Mouse (Mus musculus) forebrain, embryonic 11.5 days (tissue): ENCODE measurements around the gene AI837181. TPM values are rescaled to one million over a fixed set of nuclear protein-coding genes. Genes with fewer than 3 reads are reported as not detected.

Experiments
- ATAC-seq: fragments of 200-750 bp; cut with Nextera tagmentation; replicated peaks from 2 replicates; pipeline ENCODE4 v1.8.0; 2017; ENCODE audit warnings: moderate TSS enrichment; ENCODE audit not compliant: low FRiP score
- DNase-seq: peaks from one replicate; pipeline ENCODE4 v3.0.0-alpha.2; 2017; ENCODE audit warnings: low spot score
- H3K27ac ChIP-seq: fragments of 300-500 bp; sonication (generic); 2 replicates; pipeline ENCODE4 v1.5.1; 2014; ENCODE audit warnings: low read depth, low read length
- H3K27me3 ChIP-seq: fragments of 300-500 bp; sonication (generic); 2 replicates; pipeline ENCODE4 v1.6.1; 2014; ENCODE audit warnings: mild to moderate bottlenecking, low read length, mixed read lengths; ENCODE audit not compliant: control insufficient read depth, insufficient read depth
- H3K36me3 ChIP-seq: fragments of 300-500 bp; sonication (generic); 2 replicates; pipeline ENCODE4 v1.6.1; 2014; ENCODE audit warnings: mild to moderate bottlenecking, low read length, moderate library complexity, mixed read lengths; ENCODE audit not compliant: control insufficient read depth, insufficient read depth
- H3K4me1 ChIP-seq: fragments of 300-500 bp; sonication (generic); replicated peaks from 2 replicates; pipeline ENCODE4 v1.6.1; 2014; ENCODE audit warnings: low read length, mixed read lengths; ENCODE audit not compliant: control insufficient read depth, insufficient read depth
- H3K4me2 ChIP-seq: fragments of 300-500 bp; sonication (generic); 2 replicates; pipeline ENCODE4 v1.6.1; 2014; ENCODE audit warnings: low read depth, mild to moderate bottlenecking, low read length, moderate library complexity, mixed read lengths; ENCODE audit not compliant: severe bottlenecking
- H3K4me3 ChIP-seq: fragments of 300-500 bp; sonication (generic); 2 replicates; pipeline ENCODE4 v1.5.1; 2014; ENCODE audit warnings: low read depth, low read length
- H3K9ac ChIP-seq: fragments of 300-500 bp; sonication (generic); 2 replicates; pipeline ENCODE4 v1.6.1; 2014; ENCODE audit warnings: low read length
- H3K9me3 ChIP-seq: fragments of 300-500 bp; sonication (generic); 2 replicates; pipeline ENCODE4 v1.6.1; 2016; ENCODE audit warnings: low read length, mixed read lengths; ENCODE audit not compliant: control insufficient read depth
- WGBS: fragments of 180-500 bp; shearing (Covaris S2); extraction: QIAGEN DNeasy Blood & Tissue Kit; methylation state at CpG from one replicate; pipeline ENCODE4 v1.1.7; 2014; 5-methylcytosine and 5-hydroxymethylcytosine counted together
- polyA plus RNA-seq: library from polyadenylated mRNA; unstranded; fragments of >200 nt; fragmentation: Nextera tagmentation; extraction: Ambion mirVana; gene quantifications from 2 replicates; pipeline ENCODE4 v1.2.1, GENCODE M21; 2014

The AI837181 gene
- polyA plus RNA-seq, 1 experiment from 2014 or later = 34.6 TPM

GRCm38 (mm10) chr19:5408057-5409001 lies 16.6 kb upstream of the AI837181 start:
- H3K9ac ChIP-seq = no peak overlapping the region; the same call in 1 of the 2 replicates
- no peak for ATAC-seq
- DNase-seq = no peak

GRCm38 (mm10) chr19:5409068-5409467 lies 15.9 kb upstream of the AI837181 start:
- WGBS = 81% methylated on average over 5 of the region's 5 CpGs
- peaks cover 3% of the 10 kb centered on the region; the same call in 1 of the 2 replicates for H3K4me1 ChIP-seq
- H3K4me3 ChIP-seq = no peak overlapping the region
- no peak for ATAC-seq
- no peak overlapping the region for H3K27ac ChIP-seq
- no peaks in the 10 kb centered on the region for H3K9me3 ChIP-seq
- DNase-seq = no peak
- H3K4me2 ChIP-seq = no peak overlapping the region
- no peaks in the 10 kb centered on the region for H3K27me3 ChIP-seq
- no peaks in the 10 kb centered on the region for H3K36me3 ChIP-seq
- H3K9ac ChIP-seq = no peak overlapping the region

More at GRCm38 (mm10) chr19:5408057-5409001, 16.6 kb upstream of the AI837181 start:
- Histone ChIP-seq H3K36me3 (no peaks in the 10 kb centered on the region), H3K4me3 (0 out of 2 replicates have a peak overlapping the region, but pooled peaks have one; percentile 53), H3K27me3 (no peaks in the 10 kb centered on the region), H3K4me1 (peaks cover 3% of the 10 kb centered on the region; the same call in 1 of the 2 replicates), H3K27ac (no peak overlapping the region), H3K4me2 (no peak overlapping the region), H3K9me3 (no peaks in the 10 kb centered on the region)
- WGBS = 93% methylated on average over 13 of the region's 13 CpGs

- no peak overlapping the region for H3K9ac ChIP-seq
- H3K4me3 ChIP-seq = no peak overlapping the region
- peaks cover 3% of the 10 kb centered on the region; the same call in 1 of the 2 replicates for H3K4me1 ChIP-seq
- H3K27ac ChIP-seq = no peak overlapping the region
- DNase-seq = no peak
- H3K27me3 ChIP-seq = no peaks in the 10 kb centered on the region
- no peaks in the 10 kb centered on the region for H3K9me3 ChIP-seq
- 91% methylated on average over 5 of the region's 5 CpGs for WGBS
- H3K4me2 ChIP-seq = no peak overlapping the region
- no peaks in the 10 kb centered on the region for H3K36me3 ChIP-seq
- ATAC-seq = no peak
These were observed 14.3 kb upstream of the AI837181 start for GRCm38 (mm10) chr19:5410641-5411040.

GRCm38 (mm10) chr19:5411961-5412360 lies 13.0 kb upstream of the AI837181 start:
- no peak overlapping the region for H3K4me2 ChIP-seq
- no peaks in the 10 kb centered on the region for H3K27me3 ChIP-seq
- WGBS = 78% methylated on average over 5 of the region's 5 CpGs
- no peaks in the 10 kb centered on the region for H3K9me3 ChIP-seq
- no peak overlapping the region for H3K27ac ChIP-seq
- ATAC-seq (no peak), DNase-seq (no peak)
- H3K36me3 ChIP-seq = no peaks in the 10 kb centered on the region
- H3K9ac ChIP-seq = no peak overlapping the region
- H3K4me1 ChIP-seq = peaks cover 3% of the 10 kb centered on the region; the same call in 1 of the 2 replicates
- H3K4me3 ChIP-seq = no peak overlapping the region

- Histone ChIP-seq H3K4me3 (no peak overlapping the region), H3K9me3 (no peaks in the 10 kb centered on the region), H3K27me3 (no peaks in the 10 kb centered on the region), H3K4me1 (no peaks in the 10 kb centered on the region), H3K9ac (no peak overlapping the region), H3K4me2 (no peak overlapping the region), H3K36me3 (no peaks in the 10 kb centered on the region), H3K27ac (no peak overlapping the region)
- ATAC-seq (no peak), DNase-seq (no peak)
- WGBS = 70% methylated on average over 4 of the region's 4 CpGs
These were observed 11.1 kb upstream of the AI837181 start for GRCm38 (mm10) chr19:5413840-5414239.

- DNase-seq (no peak), ATAC-seq (no peak)
- H3K9me3 ChIP-seq = no peaks in the 10 kb centered on the region
- WGBS = 68% methylated on average over 2 of the region's 2 CpGs
- no peaks in the 10 kb centered on the region for H3K27me3 ChIP-seq
- H3K27ac ChIP-seq = no peak overlapping the region
- H3K4me3 ChIP-seq = no peak overlapping the region
- no peaks in the 10 kb centered on the region for H3K36me3 ChIP-seq
- H3K9ac ChIP-seq = no peak overlapping the region
- no peak overlapping the region for H3K4me2 ChIP-seq
- no peaks in the 10 kb centered on the region for H3K4me1 ChIP-seq
These were observed 10.4 kb upstream of the AI837181 start for GRCm38 (mm10) chr19:5414534-5414957.

- Histone ChIP-seq H3K9me3 (no peaks in the 10 kb centered on the region), H3K4me1 (peaks cover 8% of the 10 kb centered on the region; the same call in 1 of the 2 replicates), H3K27ac (no peak overlapping the region), H3K4me2 (no peak overlapping the region), H3K4me3 (no peak overlapping the region), H3K27me3 (no peaks in the 10 kb centered on the region), H3K9ac (no peak overlapping the region), H3K36me3 (peaks cover 2% of the 10 kb centered on the region; the same call in 1 of the 2 replicates)
- DNase-seq (no peak), ATAC-seq (no peak)
- 95% methylated on average over 8 of the region's 8 CpGs for WGBS
These were observed 6.0 kb upstream of the AI837181 start for GRCm38 (mm10) chr19:5418750-5419466.

- H3K4me3 ChIP-seq = no peak overlapping the region
- DNase-seq (no peak), ATAC-seq (no peak)
- peaks cover 8% of the 10 kb centered on the region; the same call in 1 of the 2 replicates for H3K4me1 ChIP-seq
- peaks cover 2% of the 10 kb centered on the region; the same call in 1 of the 2 replicates for H3K36me3 ChIP-seq
- WGBS = 91% methylated on average over 9 of the region's 9 CpGs
- H3K9me3 ChIP-seq = no peaks in the 10 kb centered on the region
- H3K27me3 ChIP-seq = no peaks in the 10 kb centered on the region
- no peak overlapping the region for H3K27ac ChIP-seq
- H3K4me2 ChIP-seq = no peak overlapping the region
- H3K9ac ChIP-seq = no peak overlapping the region
These were observed 5.3 kb upstream of the AI837181 start for GRCm38 (mm10) chr19:5419630-5420029.
